Mouse (Mus musculus): ENCODE results near the gene Slc22a5. TPM values are rescaled to one million over a fixed set of nuclear protein-coding genes. Genes with fewer than 3 reads are reported as not detected.
A peak's percentile ranks its signal among the peaks of the same experiment; 100 is the strongest.

The Slc22a5 gene
- polyA plus RNA-seq, 1 experiment from 2014 or later: 7.3 TPM

GRCm38 (mm10) chr11:53835379-53836010, 56.0 kb downstream of the Slc22a5 start:
- WGBS: 55% methylated on average over 4 of the region's 4 CpGs
- no peak overlapping the region for H3K4me2 ChIP-seq

DNA sequence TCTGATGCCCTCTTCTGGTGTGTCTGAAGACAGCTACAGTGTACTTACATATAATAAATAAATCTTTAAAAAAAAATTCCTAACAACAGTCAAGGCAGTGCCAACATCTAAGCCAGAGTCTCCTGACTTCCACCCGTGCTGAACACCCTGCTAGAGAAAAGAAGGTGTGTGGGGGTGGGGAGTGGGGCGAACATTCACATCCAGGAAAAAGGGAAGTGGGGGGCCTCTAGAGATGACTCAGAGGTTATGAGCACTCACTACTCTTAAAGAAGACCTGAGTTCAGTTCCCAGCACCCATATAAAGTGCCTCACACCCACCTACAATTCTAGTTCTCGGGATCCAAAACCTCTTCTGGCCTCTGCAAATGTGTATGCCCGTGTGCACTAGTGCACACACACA, 66.1 kb downstream of the Slc22a5 start:
- Histone ChIP-seq H3K9me3 (replicated peaks) (no peaks in the 10 kb centered on the region), H3K9ac (no peak overlapping the region), H3K4me3 (no peak overlapping the region), H3K36me3 (no peaks in the 10 kb centered on the region), H3K4me1 (replicated peaks) (0 out of 2 replicates have a peak, but pooled peaks cover 3% of the 10 kb centered on the region), H3K27ac (no peak overlapping the region), H3K4me2 (no peak overlapping the region), H3K27me3 (no peaks in the 10 kb centered on the region)
- ATAC-seq (replicated peaks; ENCODE audit: insufficient number of reproducible peaks, insufficient read depth, low FRiP score, low read depth): no peak
- 81% methylated on average over 4 of the region's 4 CpGs for WGBS

More at GRCm38 (mm10) chr11:53835379-53836010, 56.0 kb downstream of the Slc22a5 start:
- no peaks in the 10 kb centered on the region for H3K36me3 ChIP-seq
- no peaks in the 10 kb centered on the region for H3K27me3 ChIP-seq
- H3K9me3 ChIP-seq (replicated peaks): no peaks in the 10 kb centered on the region
- H3K4me3 ChIP-seq: no peak overlapping the region
- peaks cover 20% of the 10 kb centered on the region for H3K4me1 ChIP-seq (replicated peaks)
- no peak overlapping the region for H3K9ac ChIP-seq
- H3K27ac ChIP-seq: no peak overlapping the region
- ATAC-seq (replicated peaks; ENCODE audit: insufficient number of reproducible peaks, insufficient read depth, low FRiP score, low read depth): no peak

DNA sequence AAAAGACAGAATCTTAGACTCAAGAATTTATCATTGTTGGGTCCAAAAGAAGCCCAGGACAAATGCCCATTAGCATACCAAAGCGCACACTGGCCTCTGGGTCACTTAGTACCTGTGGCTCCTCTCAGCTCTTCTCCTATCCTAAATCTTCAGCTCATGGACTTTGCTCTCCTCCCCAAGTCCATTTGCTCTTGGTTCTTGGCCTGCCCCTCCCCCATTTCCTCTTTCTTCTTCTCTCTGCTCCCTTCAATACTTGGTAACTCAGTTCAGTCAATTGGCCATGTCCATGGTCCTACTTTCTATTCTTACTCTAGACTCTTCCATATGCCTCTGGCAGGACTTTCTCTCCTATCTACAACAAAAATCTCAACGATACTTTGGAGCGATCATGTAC, 69.5 kb downstream of the Slc22a5 start:
- 90% methylated on average over 3 of the region's 3 CpGs for WGBS

GRCm38 (mm10) chr11:53821230-53821944, 70.1 kb downstream of the Slc22a5 start:
- ATAC-seq (replicated peaks; ENCODE audit: insufficient number of reproducible peaks, insufficient read depth, low FRiP score, low read depth): peak; percentile 40
- Histone ChIP-seq H3K27ac (no peak overlapping the region), H3K27me3 (no peaks in the 10 kb centered on the region), H3K4me2 (no peak overlapping the region), H3K4me3 (no peak overlapping the region), H3K9me3 (replicated peaks) (no peaks in the 10 kb centered on the region), H3K4me1 (replicated peaks) (0 out of 2 replicates have a peak, but pooled peaks cover 3% of the 10 kb centered on the region), H3K36me3 (no peaks in the 10 kb centered on the region), H3K9ac (no peak overlapping the region)
- 84% methylated on average over 11 of the region's 11 CpGs for WGBS

More for the DNA sequence above, 69.5 kb downstream of the Slc22a5 start:
- Histone ChIP-seq H3K27me3 (no peaks in the 10 kb centered on the region), H3K4me3 (no peak overlapping the region), H3K36me3 (no peaks in the 10 kb centered on the region), H3K9ac (no peak overlapping the region), H3K4me1 (replicated peaks) (0 out of 2 replicates have a peak, but pooled peaks cover 3% of the 10 kb centered on the region), H3K27ac (no peak overlapping the region), H3K4me2 (no peak overlapping the region), H3K9me3 (replicated peaks) (no peaks in the 10 kb centered on the region)
- no peak for ATAC-seq (replicated peaks; ENCODE audit: insufficient number of reproducible peaks, insufficient read depth, low FRiP score, low read depth)

DNA sequence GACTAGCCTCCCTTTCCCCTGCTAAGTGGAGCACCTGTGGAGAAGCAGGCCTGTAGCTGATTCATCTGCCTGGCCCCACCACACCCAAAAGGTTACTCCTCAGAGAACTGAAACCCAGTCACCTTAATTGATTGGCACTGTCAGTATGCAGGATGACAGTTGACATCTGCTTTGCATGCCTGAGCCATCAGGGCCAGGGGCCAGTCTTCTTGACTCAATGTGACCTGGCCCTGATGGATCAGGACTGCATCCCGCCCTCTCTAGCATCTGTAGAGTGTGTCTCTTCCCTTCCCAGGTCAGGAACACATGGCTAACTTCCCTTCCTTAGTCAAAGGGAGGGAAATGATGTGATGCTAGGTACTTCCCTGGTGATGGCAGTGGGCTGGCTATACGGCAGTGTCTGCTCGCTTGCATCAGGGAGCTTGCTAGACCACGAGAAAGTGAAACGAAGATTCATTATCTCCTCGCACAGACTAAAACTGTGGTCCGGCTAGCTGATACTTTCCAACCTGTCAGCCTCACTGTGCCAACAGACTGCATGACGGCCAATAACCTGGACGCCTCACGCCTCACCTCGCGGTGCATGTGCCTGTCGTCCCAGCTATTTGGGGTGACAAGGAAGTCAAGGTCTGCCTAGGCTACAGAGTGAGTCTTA, 70.8 kb downstream of the Slc22a5 start:
- Histone ChIP-seq H3K9me3 (replicated peaks) (no peaks in the 10 kb centered on the region), H3K4me1 (replicated peaks) (no peaks in the 10 kb centered on the region), H3K36me3 (no peaks in the 10 kb centered on the region), H3K9ac (no peak overlapping the region), H3K4me3 (no peak overlapping the region), H3K27me3 (no peaks in the 10 kb centered on the region), H3K4me2 (no peak overlapping the region), H3K27ac (no peak overlapping the region)
- 70% methylated on average over 13 of the region's 13 CpGs for WGBS
- ATAC-seq (replicated peaks; ENCODE audit: insufficient number of reproducible peaks, insufficient read depth, low FRiP score, low read depth): no peak

GRCm38 (mm10) chr11:53819511-53819910, 71.9 kb downstream of the Slc22a5 start:
- Histone ChIP-seq H3K27ac (no peak overlapping the region), H3K27me3 (no peaks in the 10 kb centered on the region), H3K9ac (no peak overlapping the region), H3K4me3 (no peak overlapping the region), H3K4me1 (replicated peaks) (no peaks in the 10 kb centered on the region), H3K36me3 (no peaks in the 10 kb centered on the region), H3K4me2 (no peak overlapping the region), H3K9me3 (replicated peaks) (no peaks in the 10 kb centered on the region)
- no peak for ATAC-seq (replicated peaks; ENCODE audit: insufficient number of reproducible peaks, insufficient read depth, low FRiP score, low read depth)
- WGBS: 90% methylated on average over 6 of the region's 6 CpGs

DNA sequence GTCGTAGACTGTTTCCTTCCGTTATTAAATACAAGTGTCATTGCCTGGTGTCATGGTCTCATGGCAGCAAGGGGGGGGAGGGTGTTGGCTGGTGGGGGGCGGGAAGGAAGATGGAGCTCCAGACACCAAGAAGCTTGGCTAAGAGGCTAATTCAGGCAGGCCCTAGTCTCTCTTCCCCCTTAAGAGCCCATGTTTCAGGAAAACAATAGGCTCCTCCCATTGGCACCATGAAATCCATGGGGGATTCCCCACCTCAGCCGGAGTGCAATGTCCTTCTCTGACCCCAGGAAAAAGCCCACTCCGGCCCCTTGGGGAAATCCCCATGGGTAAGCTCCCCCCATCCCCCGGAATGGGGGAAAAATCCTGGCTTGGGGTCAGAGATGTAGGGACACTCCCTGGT, 72.7 kb downstream of the Slc22a5 start:
- WGBS: 54% methylated on average over 6 of the region's 6 CpGs
- Histone ChIP-seq H3K4me1 (replicated peaks) (no peaks in the 10 kb centered on the region), H3K36me3 (no peaks in the 10 kb centered on the region), H3K9ac (no peak overlapping the region), H3K9me3 (replicated peaks) (no peaks in the 10 kb centered on the region), H3K27me3 (no peaks in the 10 kb centered on the region), H3K27ac (no peak overlapping the region), H3K4me3 (no peak overlapping the region), H3K4me2 (no peak overlapping the region)
- ATAC-seq (replicated peaks; ENCODE audit: insufficient number of reproducible peaks, insufficient read depth, low FRiP score, low read depth): no peak

DNA sequence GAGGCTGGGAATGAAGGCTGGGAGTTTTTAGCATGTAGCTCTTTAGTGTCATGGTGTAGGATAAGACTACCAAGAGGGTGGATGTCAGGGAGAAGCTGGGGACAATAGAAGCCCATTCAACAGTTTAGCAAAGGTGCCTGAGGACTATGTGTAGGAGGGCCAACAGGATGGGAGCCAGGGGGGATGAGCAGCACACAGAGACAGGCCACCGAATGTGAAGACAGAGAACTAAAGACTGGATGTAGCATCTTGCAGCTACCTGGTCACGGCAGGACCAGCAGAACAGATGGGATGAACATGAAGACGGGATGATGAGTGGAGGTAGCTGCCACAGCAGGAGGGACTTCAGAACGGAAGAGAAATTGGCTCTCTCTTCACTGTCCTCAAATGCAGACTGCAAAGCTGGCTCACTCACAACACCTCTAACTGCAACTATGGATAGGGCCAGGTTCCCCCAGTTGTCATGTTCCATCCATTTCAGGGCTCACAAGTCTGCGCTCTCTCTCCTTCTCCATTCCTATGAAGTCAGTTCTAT, 74.6 kb downstream of the Slc22a5 start:
- H3K36me3 ChIP-seq: no peaks in the 10 kb centered on the region
- no peak overlapping the region for H3K4me3 ChIP-seq
- no peaks in the 10 kb centered on the region for H3K27me3 ChIP-seq
- 81% methylated on average over 5 of the region's 5 CpGs for WGBS
- no peak overlapping the region for H3K27ac ChIP-seq
- ATAC-seq (replicated peaks; ENCODE audit: insufficient number of reproducible peaks, insufficient read depth, low FRiP score, low read depth): no peak
- no peaks in the 10 kb centered on the region for H3K9me3 ChIP-seq (replicated peaks)
- H3K4me1 ChIP-seq (replicated peaks): no peaks in the 10 kb centered on the region
- no peak overlapping the region for H3K9ac ChIP-seq
- no peak overlapping the region for H3K4me2 ChIP-seq

DNA sequence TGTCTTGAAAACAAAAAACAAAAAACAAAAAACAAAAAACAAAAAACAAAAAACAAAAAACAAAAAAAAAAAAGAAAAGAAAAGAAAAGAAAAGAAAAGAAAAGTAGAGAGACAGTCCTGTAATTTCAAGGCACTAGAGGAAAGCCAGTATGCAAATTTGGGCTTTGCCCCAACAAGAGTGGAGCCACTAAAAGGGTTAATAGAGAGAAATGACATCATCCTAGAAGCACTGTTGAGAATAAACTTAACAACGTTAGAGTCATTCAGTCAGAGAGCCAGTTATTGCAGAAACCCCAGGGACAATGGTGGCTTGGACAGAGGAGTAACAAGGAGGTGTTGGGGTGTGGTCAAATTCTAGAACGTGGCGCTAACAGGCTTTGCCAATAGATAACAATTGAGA, 76.7 kb downstream of the Slc22a5 start:
- WGBS: 55% methylated on average over 3 of the region's 3 CpGs
- no peaks in the 10 kb centered on the region for H3K9me3 ChIP-seq (replicated peaks)
- no peak for ATAC-seq (replicated peaks; ENCODE audit: insufficient number of reproducible peaks, insufficient read depth, low FRiP score, low read depth)
- H3K36me3 ChIP-seq: no peaks in the 10 kb centered on the region
- no peak overlapping the region for H3K27ac ChIP-seq
- H3K27me3 ChIP-seq: no peaks in the 10 kb centered on the region
- H3K9ac ChIP-seq: no peak overlapping the region
- no peak overlapping the region for H3K4me3 ChIP-seq
- no peak overlapping the region for H3K4me2 ChIP-seq
- no peaks in the 10 kb centered on the region for H3K4me1 ChIP-seq (replicated peaks)
